Mouse (Mus musculus) lung, adult 2 months (tissue): ENCODE results near the gene Xxylt1.

ENCODE experiments used
- CTCF ChIP-seq: fragments of 200-500 bp; IDR thresholded peaks from 2 replicates; pipeline ENCODE4 v1.5.1; 2011; ENCODE audit warnings: mild to moderate bottlenecking, low read length, control low read depth; ENCODE audit not compliant: insufficient read depth
- POLR2A ChIP-seq: fragments of 200-500 bp; IDR thresholded peaks from 2 replicates; pipeline ENCODE4 v1.6.1; 2011; ENCODE audit warnings: low read depth, mild to moderate bottlenecking, control low read depth, low read length, borderline replicate concordance; ENCODE audit errors: extremely low read depth

DNA sequence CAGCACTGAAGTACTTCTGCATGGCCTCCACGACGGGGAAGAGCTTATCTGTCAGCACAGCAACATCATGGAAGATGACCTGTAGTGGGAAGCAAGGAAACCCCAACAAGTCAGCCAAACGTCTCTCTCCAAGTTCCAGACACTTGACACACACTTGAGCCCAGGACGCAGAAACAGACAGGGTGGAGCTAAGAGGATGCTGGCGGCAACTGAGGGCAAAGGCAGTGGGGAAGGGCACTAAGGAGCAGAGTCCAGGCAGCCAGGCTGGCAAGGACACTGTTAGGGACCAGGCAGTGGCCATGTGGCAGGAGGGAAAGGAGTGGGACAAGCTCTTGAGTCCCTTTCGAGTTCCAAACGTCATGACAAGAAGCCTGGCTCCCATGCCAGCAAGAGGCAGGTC is 30.5 kb downstream of the Xxylt1 start:
- TF ChIP-seq POLR2A = no peak
- TF ChIP-seq CTCF = no peak
